Mouse (Mus musculus): ENCODE measurements at regions not wholly inside any gene's neighbourhood (a gene's known extent, or its start where the extent isn't known, plus 50 kb on each side); places are given as distances from the start of the nearest gene placed in this dataset.

DNA sequence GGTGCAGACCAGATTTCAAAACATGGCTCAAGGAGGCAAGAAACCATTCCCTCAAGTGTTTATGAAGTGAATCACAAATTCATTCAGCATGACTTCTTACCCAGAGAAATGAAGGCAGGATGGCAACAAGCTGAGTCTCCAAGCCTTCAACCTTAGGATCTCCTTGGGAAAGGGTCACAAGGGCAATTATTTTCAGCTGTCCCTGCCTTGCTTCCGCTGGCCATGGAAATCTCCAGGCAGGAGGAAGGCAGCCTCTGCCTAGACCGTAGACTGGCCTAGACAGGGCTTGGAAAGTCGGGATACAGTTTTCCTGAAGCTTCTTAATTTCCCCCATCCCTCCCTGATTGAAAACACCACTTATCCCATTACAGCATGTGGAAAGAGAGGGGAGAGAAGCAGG, 165.0 kb downstream of the Zfp365 start:
- Histone ChIP-seq H3K79me3 (ENCODE audit: low read depth) (no peaks in the 10 kb centered on the region), H3K36me3 (ENCODE audit: control insufficient read depth, insufficient read depth) (no peaks in the 10 kb centered on the region), H3ac (ENCODE audit: control insufficient read depth, insufficient read length, low read depth) (no peak overlapping the region), H3K27me3 (ENCODE audit: control insufficient read depth, insufficient read depth, insufficient read length) (no peaks in the 10 kb centered on the region), H3K4me3 (ENCODE audit: insufficient read depth, poor library complexity, severe bottlenecking) (no peak overlapping the region), H3K79me2 (ENCODE audit: control insufficient read depth, insufficient read depth) (no peaks in the 10 kb centered on the region)
- TF ChIP-seq MAX (IDR thresholded peaks at IDR 0.05): no peak
- no peak for TF ChIP-seq CTCF (IDR thresholded peaks at IDR 0.05; ENCODE audit: control insufficient read depth, insufficient read depth, insufficient read length)
- TF ChIP-seq MYOD1 (IDR thresholded peaks at IDR 0.05; ENCODE audit: control insufficient read depth, insufficient read length, low read depth): peak; percentile 31
- no peak for TF ChIP-seq MYOG (IDR thresholded peaks at IDR 0.05; ENCODE audit: control insufficient read depth, extremely low read depth, insufficient read length)

DNA sequence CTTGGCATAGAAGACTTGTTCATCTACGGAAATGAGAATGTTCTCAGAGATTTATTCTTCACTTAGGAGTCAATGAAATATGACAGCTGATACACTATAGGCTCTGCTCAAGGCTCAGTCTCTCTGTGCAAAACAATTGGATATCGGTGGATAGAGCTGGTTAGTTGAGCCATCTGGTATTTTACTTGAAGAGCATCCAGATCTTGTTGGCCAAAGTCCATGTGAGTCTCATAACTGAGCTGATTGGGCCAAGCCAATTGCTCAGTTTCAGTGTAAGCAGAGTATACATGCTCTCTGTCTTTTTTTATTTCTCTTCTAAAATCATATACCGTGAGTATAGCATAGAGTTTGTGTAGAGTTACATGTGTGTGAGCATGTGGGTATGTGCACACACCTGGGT, 166.3 kb downstream of the Zfp365 start:
- no peak overlapping the region for H3ac ChIP-seq (ENCODE audit: control insufficient read depth, insufficient read length, low read depth)
- no peaks in the 10 kb centered on the region for H3K27me3 ChIP-seq (ENCODE audit: control insufficient read depth, insufficient read depth, insufficient read length)
- no peak overlapping the region for H3K4me3 ChIP-seq (ENCODE audit: insufficient read depth, poor library complexity, severe bottlenecking)
- TF ChIP-seq MAX (IDR thresholded peaks at IDR 0.05) (no peak), MYOD1 (IDR thresholded peaks at IDR 0.05; ENCODE audit: control insufficient read depth, insufficient read length, low read depth) (no peak), CTCF (IDR thresholded peaks at IDR 0.05; ENCODE audit: control insufficient read depth, insufficient read depth, insufficient read length) (no peak), CEBPB (IDR thresholded peaks at IDR 0.05; ENCODE audit: low read depth) (no peak), FOSL1 (IDR thresholded peaks at IDR 0.05; ENCODE audit: insufficient read depth, low read length, poor library complexity, severe bottlenecking) (no peak), MYOG (IDR thresholded peaks at IDR 0.05; ENCODE audit: control insufficient read depth, extremely low read depth, insufficient read length) (no peak), USF1 (IDR thresholded peaks at IDR 0.05; ENCODE audit: low read depth) (no peak)
- H3K79me3 ChIP-seq (ENCODE audit: low read depth): no peaks in the 10 kb centered on the region
- no peaks in the 10 kb centered on the region for H3K79me2 ChIP-seq (ENCODE audit: control insufficient read depth, insufficient read depth)
- H3K36me3 ChIP-seq (ENCODE audit: control insufficient read depth, insufficient read depth): no peaks in the 10 kb centered on the region

DNA sequence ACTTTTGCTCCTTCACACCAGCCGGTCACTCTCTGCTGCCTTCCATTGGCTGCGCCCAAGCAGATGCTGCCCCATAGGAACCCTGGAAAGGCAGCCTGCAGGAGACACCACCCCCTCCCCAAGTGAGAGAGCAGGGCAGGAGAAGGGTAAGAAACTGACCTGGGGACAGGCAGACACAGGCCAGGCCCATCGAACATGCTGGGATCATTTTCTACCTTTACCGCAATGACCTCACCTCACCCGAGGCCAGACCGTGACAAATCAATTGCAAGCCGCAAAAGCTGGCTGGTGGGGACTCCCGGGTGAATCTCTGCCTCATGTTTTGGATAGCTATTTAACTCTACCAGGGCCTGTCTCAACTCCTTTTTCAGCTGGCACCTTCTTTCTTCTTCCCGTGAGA, 168.9 kb downstream of the Zfp365 start:
- Histone ChIP-seq H3K79me3 (ENCODE audit: low read depth) (no peaks in the 10 kb centered on the region), H3K36me3 (ENCODE audit: control insufficient read depth, insufficient read depth) (no peaks in the 10 kb centered on the region), H3K4me3 (ENCODE audit: insufficient read depth, poor library complexity, severe bottlenecking) (no peak overlapping the region)

DNA sequence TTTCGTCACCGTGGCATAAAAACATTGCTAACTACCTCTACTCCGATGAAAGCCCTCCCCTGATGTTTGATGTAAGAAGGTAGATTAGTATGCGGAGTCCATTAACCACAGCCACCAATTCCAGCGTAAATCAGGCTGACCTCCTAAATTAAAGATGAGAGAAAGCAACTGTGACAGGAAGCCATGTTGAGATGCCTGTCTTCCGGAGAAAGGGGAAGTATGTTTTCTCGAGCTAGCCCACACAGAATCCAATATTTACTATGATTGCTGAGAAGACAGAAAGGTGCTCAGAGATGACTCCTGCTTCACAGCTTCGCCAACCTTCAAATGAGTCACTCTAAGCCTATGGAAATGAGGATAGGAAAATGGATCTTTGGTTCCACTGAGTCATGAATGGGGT, 169.6 kb downstream of the Zfp365 start:
- Histone ChIP-seq H3K36me3 (ENCODE audit: control insufficient read depth, insufficient read depth) (no peaks in the 10 kb centered on the region), H3K79me3 (ENCODE audit: low read depth) (no peaks in the 10 kb centered on the region), H3ac (ENCODE audit: control insufficient read depth, insufficient read length, low read depth) (no peak overlapping the region), H3K27me3 (ENCODE audit: control insufficient read depth, insufficient read depth, insufficient read length) (no peaks in the 10 kb centered on the region), H3K79me2 (ENCODE audit: control insufficient read depth, insufficient read depth) (no peaks in the 10 kb centered on the region), H3K4me3 (ENCODE audit: insufficient read depth, poor library complexity, severe bottlenecking) (no peak overlapping the region)
- TF ChIP-seq MYOG (IDR thresholded peaks at IDR 0.05; ENCODE audit: control insufficient read depth, extremely low read depth, insufficient read length) (no peak), CTCF (IDR thresholded peaks at IDR 0.05; ENCODE audit: control insufficient read depth, insufficient read depth, insufficient read length) (no peak), CEBPB (IDR thresholded peaks at IDR 0.05; ENCODE audit: low read depth) (no peak), MAX (IDR thresholded peaks at IDR 0.05) (no peak), USF1 (IDR thresholded peaks at IDR 0.05; ENCODE audit: low read depth) (no peak), MYOD1 (IDR thresholded peaks at IDR 0.05; ENCODE audit: control insufficient read depth, insufficient read length, low read depth) (no peak), FOSL1 (IDR thresholded peaks at IDR 0.05; ENCODE audit: insufficient read depth, low read length, poor library complexity, severe bottlenecking) (no peak)

More for the DNA sequence above, 168.9 kb downstream of the Zfp365 start:
- Histone ChIP-seq H3K27me3 (ENCODE audit: control insufficient read depth, insufficient read depth, insufficient read length) (no peaks in the 10 kb centered on the region), H3ac (ENCODE audit: control insufficient read depth, insufficient read length, low read depth) (no peak overlapping the region), H3K79me2 (ENCODE audit: control insufficient read depth, insufficient read depth) (no peaks in the 10 kb centered on the region)
- TF ChIP-seq MYOG (IDR thresholded peaks at IDR 0.05; ENCODE audit: control insufficient read depth, extremely low read depth, insufficient read length) (no peak), FOSL1 (IDR thresholded peaks at IDR 0.05; ENCODE audit: insufficient read depth, low read length, poor library complexity, severe bottlenecking) (no peak), MYOD1 (IDR thresholded peaks at IDR 0.05; ENCODE audit: control insufficient read depth, insufficient read length, low read depth) (no peak), CEBPB (IDR thresholded peaks at IDR 0.05; ENCODE audit: low read depth) (no peak), USF1 (IDR thresholded peaks at IDR 0.05; ENCODE audit: low read depth) (no peak), MAX (IDR thresholded peaks at IDR 0.05) (no peak), CTCF (IDR thresholded peaks at IDR 0.05; ENCODE audit: control insufficient read depth, insufficient read depth, insufficient read length) (no peak)

DNA sequence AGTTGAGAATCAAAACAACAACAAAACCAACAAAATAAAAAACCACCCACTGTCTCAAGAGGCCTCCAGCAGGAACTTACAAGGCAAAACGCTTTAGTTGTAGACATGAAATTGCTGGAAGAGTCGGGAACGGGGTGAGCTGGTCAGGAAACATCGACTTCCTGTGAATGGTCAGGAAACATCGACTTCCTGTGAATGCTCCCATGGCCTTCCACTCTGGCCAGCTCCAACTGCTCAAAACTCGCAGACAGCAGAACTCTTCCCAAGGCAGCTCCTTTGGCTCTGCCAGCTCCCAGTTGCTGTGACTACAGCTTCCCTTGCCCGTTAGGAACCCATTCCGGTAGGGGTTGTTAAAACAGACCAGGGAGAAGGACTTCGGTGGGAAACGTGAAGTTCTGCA, 170.2 kb downstream of the Zfp365 start:
- no peaks in the 10 kb centered on the region for H3K27me3 ChIP-seq (ENCODE audit: control insufficient read depth, insufficient read depth, insufficient read length)
- no peak overlapping the region for H3K4me3 ChIP-seq (ENCODE audit: insufficient read depth, poor library complexity, severe bottlenecking)
- H3ac ChIP-seq (ENCODE audit: control insufficient read depth, insufficient read length, low read depth): no peak overlapping the region
- no peaks in the 10 kb centered on the region for H3K36me3 ChIP-seq (ENCODE audit: control insufficient read depth, insufficient read depth)
- no peaks in the 10 kb centered on the region for H3K79me2 ChIP-seq (ENCODE audit: control insufficient read depth, insufficient read depth)
- no peaks in the 10 kb centered on the region for H3K79me3 ChIP-seq (ENCODE audit: low read depth)
- TF ChIP-seq FOSL1 (IDR thresholded peaks at IDR 0.05; ENCODE audit: insufficient read depth, low read length, poor library complexity, severe bottlenecking) (no peak), MAX (IDR thresholded peaks at IDR 0.05) (no peak), MYOD1 (IDR thresholded peaks at IDR 0.05; ENCODE audit: control insufficient read depth, insufficient read length, low read depth) (no peak), CEBPB (IDR thresholded peaks at IDR 0.05; ENCODE audit: low read depth) (no peak), USF1 (IDR thresholded peaks at IDR 0.05; ENCODE audit: low read depth) (no peak), CTCF (IDR thresholded peaks at IDR 0.05; ENCODE audit: control insufficient read depth, insufficient read depth, insufficient read length) (no peak), MYOG (IDR thresholded peaks at IDR 0.05; ENCODE audit: control insufficient read depth, extremely low read depth, insufficient read length) (no peak)

DNA sequence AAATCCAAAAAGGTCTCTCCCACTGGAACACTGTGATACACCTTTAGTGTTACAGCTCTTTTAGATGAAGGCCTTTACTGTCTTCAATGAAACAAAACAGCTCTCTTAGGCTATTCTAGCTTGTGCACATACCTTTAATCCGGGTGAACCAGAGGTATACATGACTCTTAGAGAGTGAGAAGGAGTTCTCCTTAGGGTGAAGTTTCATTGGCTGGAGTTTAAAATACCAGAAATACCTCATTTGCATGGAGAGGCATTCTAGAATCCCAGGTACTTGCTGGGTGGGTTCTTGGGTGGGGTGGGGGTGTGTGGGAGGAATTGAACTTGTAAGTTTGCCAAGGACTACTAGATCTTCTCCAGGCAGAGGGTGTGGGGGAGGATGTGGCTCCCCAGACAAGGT, 173.3 kb downstream of the Zfp365 start:
- H3K79me2 ChIP-seq (ENCODE audit: control insufficient read depth, insufficient read depth): no peaks in the 10 kb centered on the region
- H3K27me3 ChIP-seq (ENCODE audit: control insufficient read depth, insufficient read depth, insufficient read length): no peaks in the 10 kb centered on the region

More for the DNA sequence above, 173.3 kb downstream of the Zfp365 start:
- no peak for TF ChIP-seq CTCF (IDR thresholded peaks at IDR 0.05; ENCODE audit: control insufficient read depth, insufficient read depth, insufficient read length)
- TF ChIP-seq CEBPB (IDR thresholded peaks at IDR 0.05; ENCODE audit: low read depth): no peak
- no peak for TF ChIP-seq MYOD1 (IDR thresholded peaks at IDR 0.05; ENCODE audit: control insufficient read depth, insufficient read length, low read depth)
- TF ChIP-seq USF1 (IDR thresholded peaks at IDR 0.05; ENCODE audit: low read depth): no peak
- TF ChIP-seq MYOG (IDR thresholded peaks at IDR 0.05; ENCODE audit: control insufficient read depth, extremely low read depth, insufficient read length): no peak
- TF ChIP-seq FOSL1 (IDR thresholded peaks at IDR 0.05; ENCODE audit: insufficient read depth, low read length, poor library complexity, severe bottlenecking): no peak
- no peak for TF ChIP-seq MAX (IDR thresholded peaks at IDR 0.05)
- Histone ChIP-seq H3K4me3 (ENCODE audit: insufficient read depth, poor library complexity, severe bottlenecking) (no peak overlapping the region), H3K36me3 (ENCODE audit: control insufficient read depth, insufficient read depth) (no peaks in the 10 kb centered on the region), H3ac (ENCODE audit: control insufficient read depth, insufficient read length, low read depth) (no peak overlapping the region), H3K79me3 (ENCODE audit: low read depth) (no peaks in the 10 kb centered on the region)

Measured in C2C12 (cell line).